Mouse (Mus musculus): Measurements from ENCODE around the gene Hist1h2bp. TPM values are rescaled to one million over a fixed set of nuclear protein-coding genes. Genes with fewer than 3 reads are reported as not detected.
A peak's percentile ranks its signal among the peaks of the same experiment; 100 is the strongest.
"Not testable (repeated sequence)": the region's sequence is repeated elsewhere in the genome, so short reads cannot be mapped to it uniquely, and the experiment has no call there.

Hist1h2bp gene
- polyA plus RNA-seq, 1 experiment: 1.7 TPM

DNA sequence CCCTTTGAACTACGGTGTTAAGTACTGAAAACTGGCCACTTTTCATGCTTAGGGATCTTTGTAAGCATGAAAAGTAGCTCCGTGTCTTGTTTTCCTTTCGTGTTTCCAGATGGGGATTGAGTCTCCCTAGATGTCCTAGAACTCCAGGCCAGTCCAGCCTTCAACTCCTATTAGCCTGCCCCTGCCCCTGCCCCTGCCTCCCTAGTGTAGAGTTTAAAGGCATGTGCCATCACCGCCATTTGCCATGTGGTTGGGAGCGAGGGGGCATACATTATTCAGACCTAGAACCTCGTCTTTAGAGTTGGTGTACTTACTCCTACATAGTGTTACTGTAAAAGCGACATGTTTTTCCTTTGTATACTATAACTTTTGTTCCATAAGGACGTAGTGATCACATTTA, 23.8 kb downstream of the Hist1h2bp start:
- not testable (repeated sequence) for H3K27me3 ChIP-seq (ENCODE audit: control insufficient read depth, insufficient read depth, low read length); H3K36me3 ChIP-seq (ENCODE audit: control insufficient read depth, insufficient read depth, low read length); H3K4me1 ChIP-seq (ENCODE audit: control insufficient read depth, insufficient read depth, insufficient read length); DNase-seq (ENCODE audit: low read depth in 1 of 2, low spot score in 2 of 2); H3K27ac ChIP-seq (ENCODE audit: insufficient read depth, low read length); H3K4me3 ChIP-seq (ENCODE audit: extremely low read depth, insufficient read depth, insufficient read length)
- no CpG with 5 or more reads among the region's 8 CpGs for WGBS

- no CpG with 5 or more reads among the region's 24 CpGs for WGBS
- H3K4me1 ChIP-seq (ENCODE audit: control insufficient read depth, insufficient read depth, insufficient read length); H3K36me3 ChIP-seq (ENCODE audit: control insufficient read depth, insufficient read depth, low read length); H3K4me3 ChIP-seq (ENCODE audit: extremely low read depth, insufficient read depth, insufficient read length); H3K27me3 ChIP-seq (ENCODE audit: control insufficient read depth, insufficient read depth, low read length): not testable (repeated sequence)
- peak within 1 kb of the TSS; percentile 46 for H3K27ac ChIP-seq (ENCODE audit: insufficient read depth, low read length)
- peak in 1 of 2 experiments; percentile 50 for DNase-seq (ENCODE audit: low read depth in 1 of 2, low spot score in 2 of 2)
These were observed 24.3 kb downstream of the Hist1h2bp start, which contains the start of gene Hist1h4m for GRCm38 (mm10) chr13:21811539-21811938. TSS of gene Hist1h4m (plus strand) at chr13:21811746.

DNA sequence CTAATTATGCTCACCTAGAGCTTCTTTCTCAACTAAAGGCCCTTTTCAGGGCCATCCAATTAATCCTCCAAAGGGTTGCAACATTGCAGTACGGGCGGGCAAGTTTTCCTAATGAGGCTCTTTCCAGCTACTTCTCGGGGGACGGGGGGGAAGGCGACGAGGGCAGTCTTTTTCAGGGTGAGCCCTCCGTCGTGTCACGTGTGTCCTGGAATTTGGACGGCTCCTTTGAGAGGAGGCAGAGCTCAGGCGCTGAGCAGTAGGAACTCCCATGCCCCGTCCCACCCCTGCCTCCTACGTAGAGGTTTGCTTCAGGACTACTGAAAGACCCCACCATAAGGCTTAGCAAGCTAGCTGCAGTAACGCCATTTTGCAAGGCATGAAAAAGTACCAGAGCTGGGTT, 24.8 kb downstream of the Hist1h2bp start:
- DNase-seq (ENCODE audit: low read depth in 1 of 2, low spot score in 2 of 2); H3K4me1 ChIP-seq (ENCODE audit: control insufficient read depth, insufficient read depth, insufficient read length); H3K27me3 ChIP-seq (ENCODE audit: control insufficient read depth, insufficient read depth, low read length); H3K4me3 ChIP-seq (ENCODE audit: extremely low read depth, insufficient read depth, insufficient read length); H3K36me3 ChIP-seq (ENCODE audit: control insufficient read depth, insufficient read depth, low read length): not testable (repeated sequence)
- WGBS: 0% methylated on average over 14 of the region's 14 CpGs
- H3K27ac ChIP-seq (ENCODE audit: insufficient read depth, low read length): peak overlapping the region; percentile 46

- not testable (repeated sequence) for H3K36me3 ChIP-seq (ENCODE audit: control insufficient read depth, insufficient read depth, low read length); H3K27me3 ChIP-seq (ENCODE audit: control insufficient read depth, insufficient read depth, low read length); H3K4me1 ChIP-seq (ENCODE audit: control insufficient read depth, insufficient read depth, insufficient read length); H3K4me3 ChIP-seq (ENCODE audit: extremely low read depth, insufficient read depth, insufficient read length); DNase-seq (ENCODE audit: low read depth in 1 of 2, low spot score in 2 of 2); H3K27ac ChIP-seq (ENCODE audit: insufficient read depth, low read length)
- WGBS: 78% methylated on average over 7 of the region's 16 CpGs
These were observed 33.0 kb downstream of the Hist1h2bp start for GRCm38 (mm10) chr13:21820082-21820890.

- no peak overlapping the region for H3K27ac ChIP-seq (ENCODE audit: insufficient read depth, low read length)
- no peak overlapping the region for H3K4me3 ChIP-seq (ENCODE audit: extremely low read depth, insufficient read depth, insufficient read length)
- no peak for TF ChIP-seq POLR2A (IDR thresholded peaks at IDR 0.05; ENCODE audit: low read depth, low read length)
- TF ChIP-seq CTCF (IDR thresholded peaks at IDR 0.05; ENCODE audit: extremely low read depth, insufficient read depth, insufficient read length, insufficient replicate concordance): no peak
- 91% methylated on average over 3 of the region's 3 CpGs for WGBS
- no peaks in the 10 kb centered on the region for H3K4me1 ChIP-seq (ENCODE audit: control insufficient read depth, insufficient read depth, insufficient read length)
- no peak for DNase-seq (ENCODE audit: low read depth in 1 of 2, low spot score in 2 of 2)
- no peaks in the 10 kb centered on the region for H3K36me3 ChIP-seq (ENCODE audit: control insufficient read depth, insufficient read depth, low read length)
- no peaks in the 10 kb centered on the region for H3K27me3 ChIP-seq (ENCODE audit: control insufficient read depth, insufficient read depth, low read length)
These were observed 41.2 kb downstream of the Hist1h2bp start for GRCm38 (mm10) chr13:21828511-21828910.

GRCm38 (mm10) chr13:21830344-21830743, 43.1 kb downstream of the Hist1h2bp start:
- H3K27me3 ChIP-seq (ENCODE audit: control insufficient read depth, insufficient read depth, low read length): no peaks in the 10 kb centered on the region
- no peak overlapping the region for H3K4me3 ChIP-seq (ENCODE audit: extremely low read depth, insufficient read depth, insufficient read length)
- H3K4me1 ChIP-seq (ENCODE audit: control insufficient read depth, insufficient read depth, insufficient read length): no peaks in the 10 kb centered on the region
- no peak for DNase-seq (ENCODE audit: low read depth in 1 of 2, low spot score in 2 of 2)
- TF ChIP-seq CTCF (IDR thresholded peaks at IDR 0.05; ENCODE audit: extremely low read depth, insufficient read depth, insufficient read length, insufficient replicate concordance) (no peak), POLR2A (IDR thresholded peaks at IDR 0.05; ENCODE audit: low read depth, low read length) (no peak)
- H3K27ac ChIP-seq (ENCODE audit: insufficient read depth, low read length): no peak overlapping the region
- no peaks in the 10 kb centered on the region for H3K36me3 ChIP-seq (ENCODE audit: control insufficient read depth, insufficient read depth, low read length)
- 96% methylated on average over 10 of the region's 10 CpGs for WGBS

GRCm38 (mm10) chr13:21831418-21832394, 44.4 kb downstream of the Hist1h2bp start, which contains the start of gene Hist1h4n:
TSS of gene Hist1h4n (minus strand) at chr13:21832196.
- 0 out of 2 replicates have a peak within 1 kb of the TSS, but pooled peaks have one; percentile 9 for H3K27ac ChIP-seq (ENCODE audit: insufficient read depth, low read length)
- H3K36me3 ChIP-seq (ENCODE audit: control insufficient read depth, insufficient read depth, low read length); H3K4me1 ChIP-seq (ENCODE audit: control insufficient read depth, insufficient read depth, insufficient read length); H3K27me3 ChIP-seq (ENCODE audit: control insufficient read depth, insufficient read depth, low read length); H3K4me3 ChIP-seq (ENCODE audit: extremely low read depth, insufficient read depth, insufficient read length): not testable (repeated sequence)
- peak in 1 of 2 experiments; percentile 31 for DNase-seq (ENCODE audit: low read depth in 1 of 2, low spot score in 2 of 2)
- WGBS: under 1% methylated on average over 28 of the region's 58 CpGs

GRCm38 (mm10) chr13:21833461-21833860, 46.2 kb downstream of the Hist1h2bp start, which contains the start of the genes Hist1h2ap and Hist1h2br:
TSS of gene Hist1h2ap (minus strand) at chr13:21833507.
TSS of gene Hist1h2br (plus strand) at chr13:21833743.
- not testable (repeated sequence) for DNase-seq (ENCODE audit: low read depth in 1 of 2, low spot score in 2 of 2); H3K36me3 ChIP-seq (ENCODE audit: control insufficient read depth, insufficient read depth, low read length); H3K27ac ChIP-seq (ENCODE audit: insufficient read depth, low read length); H3K27me3 ChIP-seq (ENCODE audit: control insufficient read depth, insufficient read depth, low read length); H3K4me3 ChIP-seq (ENCODE audit: extremely low read depth, insufficient read depth, insufficient read length); H3K4me1 ChIP-seq (ENCODE audit: control insufficient read depth, insufficient read depth, insufficient read length)
- no CpG with 5 or more reads among the region's 24 CpGs for WGBS

Measured in spleen, adult 2 months (tissue).